Mouse (Mus musculus) mesoderm, embryonic 11.5 days (tissue): ENCODE measurements around the gene Fzd10.

ENCODE experiments used
- DNase-seq: peaks from one replicate; pipeline ENCODE4 v3.0.0-alpha.2; 2012; ENCODE audit warnings: low read depth, low spot score

Gene Fzd10

GRCm38 (mm10) chr5:128600072-128601021 is at the start of gene Fzd10:
TSS of gene Fzd10 (plus strand) at chr5:128600844.
- DNase-seq = peak; percentile 88

GRCm38 (mm10) chr5:128551448-128551847 is 49.2 kb upstream of the Fzd10 start:
- no peak for DNase-seq

- DNase-seq = no peak
Observed at GRCm38 (mm10) chr5:128552136-128552890, 48.3 kb upstream of the Fzd10 start.

- no peak for DNase-seq
Observed at GRCm38 (mm10) chr5:128558126-128558525, 42.5 kb upstream of the Fzd10 start.

GRCm38 (mm10) chr5:128567313-128567712 is 33.3 kb upstream of the Fzd10 start:
- no peak for DNase-seq

- no peak for DNase-seq
Observed at GRCm38 (mm10) chr5:128568970-128569369, 31.7 kb upstream of the Fzd10 start.

- no peak for DNase-seq
Observed at GRCm38 (mm10) chr5:128570091-128570490, 30.6 kb upstream of the Fzd10 start.

GRCm38 (mm10) chr5:128570848-128571247 is 29.8 kb upstream of the Fzd10 start:
- no peak for DNase-seq

- DNase-seq = no peak
Observed at GRCm38 (mm10) chr5:128571706-128572105, 28.9 kb upstream of the Fzd10 start.

GRCm38 (mm10) chr5:128575997-128576579 is 24.6 kb upstream of the Fzd10 start:
- DNase-seq = no peak

GRCm38 (mm10) chr5:128579047-128579650 is 21.5 kb upstream of the Fzd10 start:
- no peak for DNase-seq

- DNase-seq = no peak
Observed at GRCm38 (mm10) chr5:128580931-128581330, 19.7 kb upstream of the Fzd10 start.

GRCm38 (mm10) chr5:128581516-128581921 is 19.1 kb upstream of the Fzd10 start:
- no peak for DNase-seq

GRCm38 (mm10) chr5:128589231-128589630 is 11.4 kb upstream of the Fzd10 start:
- no peak for DNase-seq

GRCm38 (mm10) chr5:128593446-128593845 is 7.2 kb upstream of the Fzd10 start:
- DNase-seq = no peak

GRCm38 (mm10) chr5:128596813-128597212 is 3.8 kb upstream of the Fzd10 start:
- DNase-seq = peak; percentile 73

- no peak for DNase-seq
Observed at GRCm38 (mm10) chr5:128597381-128597780, 3.3 kb upstream of the Fzd10 start.

GRCm38 (mm10) chr5:128598191-128598720 is 2.4 kb upstream of the Fzd10 start:
- no peak for DNase-seq

GRCm38 (mm10) chr5:128598760-128599364 is 1.8 kb upstream of the Fzd10 start:
- no peak for DNase-seq

GRCm38 (mm10) chr5:128599365-128600071 is 1.1 kb upstream of the Fzd10 start:
- DNase-seq = no peak
